Mouse (Mus musculus) embryonic facial prominence, embryonic 15.5 days (tissue): ENCODE measurements at regions not wholly inside any gene's neighbourhood (a gene's known extent, or its start where the extent isn't known, plus 50 kb on each side); places are given as distances from the start of the nearest gene placed in this dataset.
A peak's percentile ranks its signal among the peaks of the same experiment; 100 is the strongest.

Source experiments
- ATAC-seq: fragments of 200-750 bp; cut with Nextera tagmentation; 2 replicates; pipeline ENCODE4 v1.8.0; 2017; ENCODE audit warnings: low read depth, moderate TSS enrichment; ENCODE audit not compliant: insufficient number of reproducible peaks, low FRiP score, low TSS enrichment
- H3K27ac ChIP-seq: fragments of 300-500 bp; sonication (generic); replicated peaks from 2 replicates; pipeline ENCODE4 v1.5.1; 2015; ENCODE audit warnings: mild to moderate bottlenecking, inconsistent platforms
- H3K27me3 ChIP-seq: fragments of 300-500 bp; sonication (generic); 2 replicates; pipeline ENCODE4 v1.6.1; 2015; ENCODE audit warnings: inconsistent platforms
- H3K36me3 ChIP-seq: fragments of 300-500 bp; sonication (generic); 2 replicates; pipeline ENCODE4 v1.6.1; 2015; ENCODE audit warnings: mild to moderate bottlenecking, inconsistent platforms
- H3K4me1 ChIP-seq: fragments of 300-500 bp; sonication (generic); 2 replicates; pipeline ENCODE4 v1.6.1; 2015; ENCODE audit warnings: inconsistent platforms
- H3K4me2 ChIP-seq: fragments of 300-500 bp; sonication (generic); replicated peaks from 2 replicates; pipeline ENCODE4 v1.6.1; 2015; ENCODE audit warnings: mild to moderate bottlenecking, inconsistent platforms
- H3K4me3 ChIP-seq: fragments of 300-500 bp; sonication (generic); replicated peaks from 2 replicates; pipeline ENCODE4 v1.5.1; 2015; ENCODE audit warnings: mild to moderate bottlenecking, inconsistent platforms
- H3K9ac ChIP-seq: fragments of 300-500 bp; sonication (generic); 2 replicates; pipeline ENCODE4 v1.6.1; 2015; ENCODE audit warnings: inconsistent platforms
- H3K9me3 ChIP-seq: fragments of 300-500 bp; sonication (generic); replicated peaks from 2 replicates; pipeline ENCODE4 v1.6.1; 2016; ENCODE audit warnings: inconsistent platforms
- WGBS: fragments of 180-500 bp; shearing (Covaris S2); methylation state at CpG from one replicate; pipeline ENCODE4 v1.1.7; 2015; 5-methylcytosine and 5-hydroxymethylcytosine counted together

GRCm38 (mm10) chr12:77928729-77929128, 265.3 kb upstream of the Gm6657 start:
- Histone ChIP-seq H3K4me2 (no peak overlapping the region), H3K4me1 (no peaks in the 10 kb centered on the region), H3K36me3 (no peaks in the 10 kb centered on the region), H3K9ac (no peak overlapping the region), H3K27me3 (no peaks in the 10 kb centered on the region), H3K4me3 (no peak overlapping the region), H3K9me3 (no peaks in the 10 kb centered on the region), H3K27ac (no peak overlapping the region)
- ATAC-seq, result no peak
- 84% methylated on average over 4 of the region's 4 CpGs for WGBS

GRCm38 (mm10) chr12:77929571-77929970, 264.5 kb upstream of the Gm6657 start:
- no peaks in the 10 kb centered on the region for H3K27me3 ChIP-seq
- 62% methylated on average over 1 of the region's 1 CpGs for WGBS
- H3K4me3 ChIP-seq, result no peak overlapping the region
- H3K9ac ChIP-seq, result no peak overlapping the region
- H3K9me3 ChIP-seq, result no peaks in the 10 kb centered on the region
- no peak overlapping the region for H3K27ac ChIP-seq
- no peak for ATAC-seq
- no peaks in the 10 kb centered on the region for H3K4me1 ChIP-seq
- H3K36me3 ChIP-seq, result no peaks in the 10 kb centered on the region
- H3K4me2 ChIP-seq, result no peak overlapping the region

GRCm38 (mm10) chr12:77943960-77944359, 250.1 kb upstream of the Gm6657 start:
- Histone ChIP-seq H3K27ac (no peak overlapping the region), H3K4me3 (no peak overlapping the region), H3K9ac (no peak overlapping the region), H3K36me3 (no peaks in the 10 kb centered on the region), H3K27me3 (no peaks in the 10 kb centered on the region), H3K9me3 (no peaks in the 10 kb centered on the region), H3K4me1 (no peaks in the 10 kb centered on the region), H3K4me2 (no peak overlapping the region)
- 40% methylated on average over 8 of the region's 8 CpGs for WGBS
- ATAC-seq, result no peak

- Histone ChIP-seq H3K36me3 (no peaks in the 10 kb centered on the region), H3K4me1 (no peaks in the 10 kb centered on the region), H3K9ac (no peak overlapping the region), H3K4me3 (peak overlapping the region; percentile 26), H3K4me2 (peak overlapping the region; percentile 36), H3K27me3 (no peaks in the 10 kb centered on the region), H3K27ac (no peak overlapping the region), H3K9me3 (no peaks in the 10 kb centered on the region)
- no peak for ATAC-seq
- 26% methylated on average over 16 of the region's 16 CpGs for WGBS
These were observed 244.5 kb upstream of the Gm6657 start for GRCm38 (mm10) chr12:77949474-77950017.

GRCm38 (mm10) chr12:77952492-77952891, 241.6 kb upstream of the Gm6657 start:
- no peaks in the 10 kb centered on the region for H3K36me3 ChIP-seq
- H3K4me3 ChIP-seq, result no peak overlapping the region
- H3K27ac ChIP-seq, result no peak overlapping the region
- no peaks in the 10 kb centered on the region for H3K9me3 ChIP-seq
- ATAC-seq, result no peak
- no peak overlapping the region for H3K4me2 ChIP-seq
- 49% methylated on average over 2 of the region's 2 CpGs for WGBS
- H3K27me3 ChIP-seq, result no peaks in the 10 kb centered on the region
- H3K4me1 ChIP-seq, result no peaks in the 10 kb centered on the region
- H3K9ac ChIP-seq, result no peak overlapping the region

- Histone ChIP-seq H3K27ac (no peak overlapping the region), H3K4me1 (no peaks in the 10 kb centered on the region), H3K27me3 (no peaks in the 10 kb centered on the region), H3K4me2 (no peak overlapping the region), H3K4me3 (no peak overlapping the region), H3K9me3 (no peaks in the 10 kb centered on the region), H3K9ac (no peak overlapping the region), H3K36me3 (no peaks in the 10 kb centered on the region)
- ATAC-seq, result no peak
- 80% methylated on average over 6 of the region's 6 CpGs for WGBS
These were observed 231.4 kb upstream of the Gm6657 start for GRCm38 (mm10) chr12:77962631-77963030.

- Histone ChIP-seq H3K27ac (no peak overlapping the region), H3K4me1 (no peaks in the 10 kb centered on the region), H3K36me3 (no peaks in the 10 kb centered on the region), H3K4me3 (no peak overlapping the region), H3K9ac (no peak overlapping the region), H3K4me2 (no peak overlapping the region), H3K9me3 (no peaks in the 10 kb centered on the region; the same call in 1 of the 2 replicates), H3K27me3 (no peaks in the 10 kb centered on the region)
- whole genome bisulfite sequencing, result 52% methylated on average over 3 of the region's 3 CpGs
- ATAC-seq, result no peak
These were observed 225.5 kb upstream of the Gm6657 start for GRCm38 (mm10) chr12:77968543-77968942.

GRCm38 (mm10) chr12:77970026-77970425, 224.0 kb upstream of the Gm6657 start:
- H3K4me1 ChIP-seq, result no peaks in the 10 kb centered on the region
- H3K4me3 ChIP-seq, result no peak overlapping the region
- H3K36me3 ChIP-seq, result no peaks in the 10 kb centered on the region
- H3K4me2 ChIP-seq, result no peak overlapping the region
- no peaks in the 10 kb centered on the region; the same call in 1 of the 2 replicates for H3K9me3 ChIP-seq
- ATAC-seq, result no peak
- H3K27ac ChIP-seq, result no peak overlapping the region
- WGBS, result 54% methylated on average over 1 of the region's 1 CpGs
- H3K9ac ChIP-seq, result no peak overlapping the region
- no peaks in the 10 kb centered on the region for H3K27me3 ChIP-seq

- ATAC-seq, result no peak
- no peak overlapping the region for H3K4me2 ChIP-seq
- H3K27ac ChIP-seq, result no peak overlapping the region
- H3K36me3 ChIP-seq, result no peaks in the 10 kb centered on the region
- H3K9ac ChIP-seq, result no peak overlapping the region
- H3K4me3 ChIP-seq, result no peak overlapping the region
- H3K9me3 ChIP-seq, result no peaks in the 10 kb centered on the region; the same call in 1 of the 2 replicates
- 66% methylated on average over 4 of the region's 4 CpGs for WGBS
- H3K4me1 ChIP-seq, result no peaks in the 10 kb centered on the region
- H3K27me3 ChIP-seq, result no peaks in the 10 kb centered on the region
These were observed 221.9 kb upstream of the Gm6657 start for GRCm38 (mm10) chr12:77972165-77972564.

GRCm38 (mm10) chr12:77976952-77977351, 217.1 kb upstream of the Gm6657 start:
- no peak for ATAC-seq
- Histone ChIP-seq H3K27me3 (no peaks in the 10 kb centered on the region), H3K4me1 (no peaks in the 10 kb centered on the region), H3K36me3 (no peaks in the 10 kb centered on the region), H3K9ac (no peak overlapping the region), H3K9me3 (no peaks in the 10 kb centered on the region), H3K4me3 (no peak overlapping the region), H3K27ac (no peak overlapping the region), H3K4me2 (no peak overlapping the region)
- 65% methylated on average over 2 of the region's 2 CpGs for WGBS

- no peak overlapping the region for H3K4me3 ChIP-seq
- no peaks in the 10 kb centered on the region for H3K9me3 ChIP-seq
- H3K4me2 ChIP-seq, result no peak overlapping the region
- no peak overlapping the region for H3K9ac ChIP-seq
- 82% methylated on average over 8 of the region's 8 CpGs for WGBS
- no peaks in the 10 kb centered on the region for H3K27me3 ChIP-seq
- no peak overlapping the region for H3K27ac ChIP-seq
- H3K4me1 ChIP-seq, result no peaks in the 10 kb centered on the region
- no peak for ATAC-seq
- H3K36me3 ChIP-seq, result no peaks in the 10 kb centered on the region
These were observed 207.3 kb upstream of the Gm6657 start for GRCm38 (mm10) chr12:77986738-77987137.

GRCm38 (mm10) chr12:77989766-77990165, 204.3 kb upstream of the Gm6657 start:
- no peaks in the 10 kb centered on the region for H3K4me1 ChIP-seq
- no peaks in the 10 kb centered on the region for H3K27me3 ChIP-seq
- no peak overlapping the region for H3K4me3 ChIP-seq
- H3K4me2 ChIP-seq, result no peak overlapping the region
- WGBS, result 31% methylated on average over 3 of the region's 3 CpGs
- H3K27ac ChIP-seq, result no peak overlapping the region
- no peaks in the 10 kb centered on the region for H3K9me3 ChIP-seq
- H3K9ac ChIP-seq, result no peak overlapping the region
- no peaks in the 10 kb centered on the region for H3K36me3 ChIP-seq
- no peak for ATAC-seq
